Mouse (Mus musculus) cerebral cortex, adult 2 months (tissue): ENCODE measurements around the gene Spata31d1a.

ENCODE experiments used
- WGBS: fragments of 180-500 bp; shearing (Covaris S2); methylation state at CpG from one replicate; pipeline ENCODE4 v1.1.7; 2018; 5-methylcytosine and 5-hydroxymethylcytosine counted together

Spata31d1a gene

GRCm38 (mm10) chr13:59703514-59703913, 6.6 kb downstream of the Spata31d1a start:
- WGBS: 63% methylated on average over 12 of the region's 12 CpGs

GRCm38 (mm10) chr13:59700137-59700536, 10.0 kb downstream of the Spata31d1a start:
- 56% methylated on average over 1 of the region's 1 CpGs for WGBS

- 69% methylated on average over 8 of the region's 8 CpGs for WGBS
Measured at GRCm38 (mm10) chr13:59699131-59699530, 11.0 kb downstream of the Spata31d1a start.

GRCm38 (mm10) chr13:59695781-59696180, 14.3 kb downstream of the Spata31d1a start:
- 89% methylated on average over 7 of the region's 7 CpGs for WGBS

- WGBS: 97% methylated on average over 3 of the region's 3 CpGs
Measured at GRCm38 (mm10) chr13:59694008-59694407, 16.1 kb downstream of the Spata31d1a start, which contains the start of gene 4921517D22Rik. Gene 4921517D22Rik (minus strand): TSS chr13:59694108.

GRCm38 (mm10) chr13:59691478-59691877, 18.7 kb downstream of the Spata31d1a start:
- WGBS: 52% methylated on average over 10 of the region's 10 CpGs

- WGBS: 84% methylated on average over 7 of the region's 7 CpGs
Measured at GRCm38 (mm10) chr13:59690576-59690975, 19.6 kb downstream of the Spata31d1a start.

- WGBS: 98% methylated on average over 3 of the region's 3 CpGs
Measured at GRCm38 (mm10) chr13:59689843-59690242, 20.3 kb downstream of the Spata31d1a start.

- WGBS: 91% methylated on average over 9 of the region's 9 CpGs
Measured at GRCm38 (mm10) chr13:59689313-59689712, 20.8 kb downstream of the Spata31d1a start.

GRCm38 (mm10) chr13:59688338-59688770, 21.8 kb downstream of the Spata31d1a start:
- 83% methylated on average over 13 of the region's 13 CpGs for WGBS

- WGBS: 82% methylated on average over 3 of the region's 3 CpGs
Measured at GRCm38 (mm10) chr13:59685236-59685635, 24.9 kb downstream of the Spata31d1a start.

- 63% methylated on average over 7 of the region's 7 CpGs for WGBS
Measured at GRCm38 (mm10) chr13:59682629-59683028, 27.5 kb downstream of the Spata31d1a start.

- WGBS: 74% methylated on average over 4 of the region's 4 CpGs
Measured at GRCm38 (mm10) chr13:59679908-59680307, 30.2 kb downstream of the Spata31d1a start.

GRCm38 (mm10) chr13:59679306-59679705, 30.8 kb downstream of the Spata31d1a start:
- WGBS: 64% methylated on average over 4 of the region's 4 CpGs

GRCm38 (mm10) chr13:59676316-59677229, 33.6 kb downstream of the Spata31d1a start:
- WGBS: 63% methylated on average over 12 of the region's 12 CpGs

- WGBS: under 1% methylated on average over 60 of the region's 61 CpGs
Measured at GRCm38 (mm10) chr13:59675151-59676011, 34.7 kb downstream of the Spata31d1a start, which contains the start of gene Golm1. Gene Golm1 (minus strand): TSS chr13:59675811.

- 6% methylated on average over 13 of the region's 13 CpGs for WGBS
Measured at GRCm38 (mm10) chr13:59674761-59675150, 35.4 kb downstream of the Spata31d1a start.

GRCm38 (mm10) chr13:59674215-59674614, 35.9 kb downstream of the Spata31d1a start:
- 62% methylated on average over 3 of the region's 3 CpGs for WGBS

- 77% methylated on average over 7 of the region's 7 CpGs for WGBS
Measured at GRCm38 (mm10) chr13:59673597-59673996, 36.5 kb downstream of the Spata31d1a start.

- 76% methylated on average over 6 of the region's 6 CpGs for WGBS
Measured at GRCm38 (mm10) chr13:59672248-59672647, 37.9 kb downstream of the Spata31d1a start.

- WGBS: 82% methylated on average over 2 of the region's 2 CpGs
Measured at GRCm38 (mm10) chr13:59671521-59671920, 38.6 kb downstream of the Spata31d1a start.

- 40% methylated on average over 10 of the region's 10 CpGs for WGBS
Measured at GRCm38 (mm10) chr13:59669946-59670345, 40.2 kb downstream of the Spata31d1a start.
